Mouse (Mus musculus): ENCODE data around the gene Naa80. TPM values are rescaled to one million over a fixed set of nuclear protein-coding genes. Genes with fewer than 3 reads are reported as not detected.

The Naa80 gene
- polyA plus RNA-seq, 1 experiment from 2014 or later = 19.9 TPM

- WGBS = 65% methylated on average over 14 of the region's 14 CpGs
- no peak overlapping the region for H3K4me3 ChIP-seq (ENCODE audit: low read depth, low read length)
Measured at GRCm38 (mm10) chr9:107599842-107600241, 21.2 kb downstream of the Naa80 start.

GRCm38 (mm10) chr9:107600745-107601144 lies 22.1 kb downstream of the Naa80 start:
- no peak overlapping the region for H3K27ac ChIP-seq (ENCODE audit: low read length)
- 0 out of 2 replicates have a peak, but pooled peaks cover 3% of the 10 kb centered on the region for H3K36me3 ChIP-seq (ENCODE audit: control insufficient read depth, insufficient read depth, low read length)
- no peak overlapping the region for H3K9ac ChIP-seq (replicated peaks; ENCODE audit: low read depth, low read length)
- H3K4me1 ChIP-seq (ENCODE audit: control insufficient read depth, insufficient read depth, low read length) = 0 out of 2 replicates have a peak, but pooled peaks cover 8% of the 10 kb centered on the region
- H3K4me3 ChIP-seq (ENCODE audit: low read depth, low read length) = no peak overlapping the region
- no peak overlapping the region for H3K4me2 ChIP-seq (replicated peaks; ENCODE audit: low read depth, low read length)
- no peaks in the 10 kb centered on the region for H3K9me3 ChIP-seq (ENCODE audit: control insufficient read depth, low read depth, low read length)
- no peak for ATAC-seq (ENCODE audit: insufficient number of reproducible peaks, insufficient read depth, low FRiP score, low read depth)
- WGBS = 77% methylated on average over 12 of the region's 12 CpGs
- no peaks in the 10 kb centered on the region for H3K27me3 ChIP-seq (ENCODE audit: control insufficient read depth, insufficient read depth, low read length)

More at GRCm38 (mm10) chr9:107599842-107600241, 21.2 kb downstream of the Naa80 start:
- H3K4me1 ChIP-seq (ENCODE audit: control insufficient read depth, insufficient read depth, low read length) = 0 out of 2 replicates have a peak, but pooled peaks cover 8% of the 10 kb centered on the region
- no peak overlapping the region for H3K27ac ChIP-seq (ENCODE audit: low read length)
- no peak overlapping the region for H3K9ac ChIP-seq (replicated peaks; ENCODE audit: low read depth, low read length)
- no peaks in the 10 kb centered on the region for H3K9me3 ChIP-seq (ENCODE audit: control insufficient read depth, low read depth, low read length)
- no peaks in the 10 kb centered on the region for H3K27me3 ChIP-seq (ENCODE audit: control insufficient read depth, insufficient read depth, low read length)
- ATAC-seq (ENCODE audit: insufficient number of reproducible peaks, insufficient read depth, low FRiP score, low read depth) = no peak
- H3K4me2 ChIP-seq (replicated peaks; ENCODE audit: low read depth, low read length) = no peak overlapping the region
- 0 out of 2 replicates have a peak, but pooled peaks cover 3% of the 10 kb centered on the region for H3K36me3 ChIP-seq (ENCODE audit: control insufficient read depth, insufficient read depth, low read length)

GRCm38 (mm10) chr9:107601275-107601674 lies 22.6 kb downstream of the Naa80 start:
- Histone ChIP-seq H3K4me2 (replicated peaks; ENCODE audit: low read depth, low read length) (no peak overlapping the region), H3K4me1 (ENCODE audit: control insufficient read depth, insufficient read depth, low read length) (peaks cover 9% of the 10 kb centered on the region; the same call in 1 of the 2 replicates), H3K9me3 (ENCODE audit: control insufficient read depth, low read depth, low read length) (no peaks in the 10 kb centered on the region), H3K4me3 (ENCODE audit: low read depth, low read length) (no peak overlapping the region), H3K27me3 (ENCODE audit: control insufficient read depth, insufficient read depth, low read length) (no peaks in the 10 kb centered on the region), H3K27ac (ENCODE audit: low read length) (no peak overlapping the region), H3K9ac (replicated peaks; ENCODE audit: low read depth, low read length) (no peak overlapping the region), H3K36me3 (ENCODE audit: control insufficient read depth, insufficient read depth, low read length) (no peaks in the 10 kb centered on the region)
- WGBS = 85% methylated on average over 11 of the region's 11 CpGs
- no peak for ATAC-seq (ENCODE audit: insufficient number of reproducible peaks, insufficient read depth, low FRiP score, low read depth)

- no peak overlapping the region for H3K4me2 ChIP-seq (replicated peaks; ENCODE audit: low read depth, low read length)
- no peaks in the 10 kb centered on the region for H3K9me3 ChIP-seq (ENCODE audit: control insufficient read depth, low read depth, low read length)
- H3K27ac ChIP-seq (ENCODE audit: low read length) = no peak overlapping the region
- no peak overlapping the region; the same call in 1 of the 2 replicates for H3K9ac ChIP-seq (replicated peaks; ENCODE audit: low read depth, low read length)
- no peaks in the 10 kb centered on the region for H3K27me3 ChIP-seq (ENCODE audit: control insufficient read depth, insufficient read depth, low read length)
- H3K36me3 ChIP-seq (ENCODE audit: control insufficient read depth, insufficient read depth, low read length) = no peaks in the 10 kb centered on the region
- WGBS = 11% methylated on average over 10 of the region's 10 CpGs
- peaks cover 17% of the 10 kb centered on the region; the same call in 1 of the 2 replicates for H3K4me1 ChIP-seq (ENCODE audit: control insufficient read depth, insufficient read depth, low read length)
- H3K4me3 ChIP-seq (ENCODE audit: low read depth, low read length) = no peak overlapping the region
- ATAC-seq (ENCODE audit: insufficient number of reproducible peaks, insufficient read depth, low FRiP score, low read depth) = no peak
Measured at GRCm38 (mm10) chr9:107602068-107602648, 23.5 kb downstream of the Naa80 start.

- Histone ChIP-seq H3K36me3 (ENCODE audit: control insufficient read depth, insufficient read depth, low read length) (no peaks in the 10 kb centered on the region), H3K4me1 (ENCODE audit: control insufficient read depth, insufficient read depth, low read length) (peaks cover 22% of the 10 kb centered on the region; the same call in 1 of the 2 replicates), H3K4me2 (replicated peaks; ENCODE audit: low read depth, low read length) (no peak overlapping the region), H3K9ac (replicated peaks; ENCODE audit: low read depth, low read length) (no peak overlapping the region), H3K27me3 (ENCODE audit: control insufficient read depth, insufficient read depth, low read length) (no peaks in the 10 kb centered on the region), H3K4me3 (ENCODE audit: low read depth, low read length) (no peak overlapping the region), H3K27ac (ENCODE audit: low read length) (no peak overlapping the region), H3K9me3 (ENCODE audit: control insufficient read depth, low read depth, low read length) (no peaks in the 10 kb centered on the region)
- ATAC-seq (ENCODE audit: insufficient number of reproducible peaks, insufficient read depth, low FRiP score, low read depth) = no peak
- 68% methylated on average over 6 of the region's 6 CpGs for WGBS
Measured at GRCm38 (mm10) chr9:107603251-107603650, 24.6 kb downstream of the Naa80 start.

- WGBS = 31% methylated on average over 23 of the region's 23 CpGs
- Histone ChIP-seq H3K4me2 (replicated peaks; ENCODE audit: low read depth, low read length) (peak overlapping the region; percentile 37), H3K27ac (ENCODE audit: low read length) (peak overlapping the region; percentile 64), H3K9ac (replicated peaks; ENCODE audit: low read depth, low read length) (no peak overlapping the region), H3K4me3 (ENCODE audit: low read depth, low read length) (peak overlapping the region; percentile 20), H3K9me3 (ENCODE audit: control insufficient read depth, low read depth, low read length) (no peaks in the 10 kb centered on the region), H3K36me3 (ENCODE audit: control insufficient read depth, insufficient read depth, low read length) (no peaks in the 10 kb centered on the region), H3K27me3 (ENCODE audit: control insufficient read depth, insufficient read depth, low read length) (no peaks in the 10 kb centered on the region), H3K4me1 (ENCODE audit: control insufficient read depth, insufficient read depth, low read length) (peaks cover 31% of the 10 kb centered on the region; the same call in 1 of the 2 replicates)
- peak; percentile 54 for ATAC-seq (ENCODE audit: insufficient number of reproducible peaks, insufficient read depth, low FRiP score, low read depth)
Measured at GRCm38 (mm10) chr9:107605041-107605661, 26.5 kb downstream of the Naa80 start.

- Histone ChIP-seq H3K4me3 (ENCODE audit: low read depth, low read length) (no peak overlapping the region), H3K4me2 (replicated peaks; ENCODE audit: low read depth, low read length) (peak overlapping the region; percentile 22; the same call in 1 of the 2 replicates), H3K9me3 (ENCODE audit: control insufficient read depth, low read depth, low read length) (no peaks in the 10 kb centered on the region), H3K27ac (ENCODE audit: low read length) (peak overlapping the region; percentile 56; the same call in 1 of the 2 replicates), H3K27me3 (ENCODE audit: control insufficient read depth, insufficient read depth, low read length) (no peaks in the 10 kb centered on the region), H3K9ac (replicated peaks; ENCODE audit: low read depth, low read length) (no peak overlapping the region), H3K36me3 (ENCODE audit: control insufficient read depth, insufficient read depth, low read length) (no peaks in the 10 kb centered on the region), H3K4me1 (ENCODE audit: control insufficient read depth, insufficient read depth, low read length) (peaks cover 36% of the 10 kb centered on the region; the same call in 1 of the 2 replicates)
- WGBS = 12% methylated on average over 9 of the region's 9 CpGs
- no peak for ATAC-seq (ENCODE audit: insufficient number of reproducible peaks, insufficient read depth, low FRiP score, low read depth)
Measured at GRCm38 (mm10) chr9:107606591-107606990, 27.9 kb downstream of the Naa80 start.

GRCm38 (mm10) chr9:107607036-107607435 lies 28.3 kb downstream of the Naa80 start:
- H3K36me3 ChIP-seq (ENCODE audit: control insufficient read depth, insufficient read depth, low read length) = no peaks in the 10 kb centered on the region
- ATAC-seq (ENCODE audit: insufficient number of reproducible peaks, insufficient read depth, low FRiP score, low read depth) = no peak
- H3K27ac ChIP-seq (ENCODE audit: low read length) = no peak overlapping the region
- peak overlapping the region; percentile 22; the same call in 1 of the 2 replicates for H3K4me2 ChIP-seq (replicated peaks; ENCODE audit: low read depth, low read length)
- no peak overlapping the region for H3K4me3 ChIP-seq (ENCODE audit: low read depth, low read length)
- H3K27me3 ChIP-seq (ENCODE audit: control insufficient read depth, insufficient read depth, low read length) = no peaks in the 10 kb centered on the region
- no peaks in the 10 kb centered on the region for H3K9me3 ChIP-seq (ENCODE audit: control insufficient read depth, low read depth, low read length)
- 55% methylated on average over 2 of the region's 2 CpGs for WGBS
- no peak overlapping the region for H3K9ac ChIP-seq (replicated peaks; ENCODE audit: low read depth, low read length)
- peaks cover 38% of the 10 kb centered on the region; the same call in 1 of the 2 replicates for H3K4me1 ChIP-seq (ENCODE audit: control insufficient read depth, insufficient read depth, low read length)
